Mouse (Mus musculus): ENCODE measurements around the gene Acbd3. TPM values are rescaled to one million over a fixed set of nuclear protein-coding genes. Genes with fewer than 3 reads are reported as not detected.
A peak's percentile ranks its signal among the peaks of the same experiment; 100 is the strongest.

The Acbd3 gene
- polyA plus RNA-seq (2016; fragmentation: Nextera tagmentation; extraction: Ambion mirVana), result 17.0 and 18.8 TPM in 2 replicates

DNA sequence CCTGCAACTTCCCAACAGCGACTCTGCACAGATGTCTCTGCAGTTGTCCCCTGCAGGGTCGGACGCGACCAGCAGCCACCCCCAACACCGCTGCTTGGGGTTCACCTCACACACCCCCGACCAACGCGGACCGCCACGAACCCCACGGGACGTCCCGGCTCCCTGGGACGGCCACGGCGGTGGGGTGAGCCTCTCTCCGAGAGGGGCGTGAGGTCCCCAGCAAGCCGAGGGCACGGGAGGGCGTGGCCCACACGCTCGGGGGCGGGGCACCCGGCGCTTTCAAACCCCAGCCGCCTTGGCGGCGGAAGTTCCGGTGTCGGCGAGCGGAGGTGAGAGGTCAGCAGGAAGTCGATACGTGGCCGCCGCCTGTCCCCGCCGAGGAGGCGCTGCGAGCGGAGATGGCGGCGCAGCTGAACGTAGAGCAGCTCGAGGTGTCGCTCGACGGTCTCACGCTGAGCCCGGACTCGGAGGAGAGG, at the start of gene Acbd3:
Gene Acbd3, plus strand, starts transcription at position 340 of the 476 bp plus-strand sequence.
- peak; percentile 95 for DNase-seq (ENCODE audit: low spot score)
- H3K36me3 ChIP-seq, result no peaks in the 10 kb centered on the region
- H3K4me3 ChIP-seq, result peak within 1 kb of the TSS; percentile 100
- under 1% methylated on average over 52 of the region's 52 CpGs for WGBS
- no peaks in the 10 kb centered on the region for H3K27me3 ChIP-seq (ENCODE audit: low read depth, poor library complexity, severe bottlenecking)
- H3K9me3 ChIP-seq (replicated peaks), result no peaks in the 10 kb centered on the region
- peak within 1 kb of the TSS; percentile 96 for H3K27ac ChIP-seq (replicated peaks)
- H3K4me1 ChIP-seq, result peaks cover 33% of the 10 kb centered on the region

DNA sequence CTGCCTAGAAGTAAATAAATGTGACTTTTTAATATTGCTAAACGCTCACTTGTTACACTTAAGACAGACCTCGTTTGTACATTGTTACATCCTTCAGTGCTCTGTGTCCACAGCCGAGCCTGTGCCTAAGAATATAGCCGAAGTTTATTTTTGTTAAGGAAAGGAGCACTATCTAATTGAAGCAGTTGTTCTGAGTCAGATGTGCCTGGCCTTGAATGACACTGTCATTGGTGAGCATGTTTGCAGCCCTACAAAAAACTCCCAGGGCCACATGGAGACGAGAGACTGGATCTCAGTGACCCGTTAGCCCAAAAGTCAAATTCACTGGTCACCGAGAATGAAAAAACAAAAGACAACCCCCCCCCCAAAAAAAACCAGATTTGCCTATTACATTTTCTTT, 34.6 kb upstream of the Acbd3 start:
- peaks cover 57% of the 10 kb centered on the region for H3K36me3 ChIP-seq
- WGBS, result 91% methylated on average over 7 of the region's 7 CpGs
- no peak for DNase-seq (ENCODE audit: low spot score)
- no peaks in the 10 kb centered on the region for H3K9me3 ChIP-seq (replicated peaks)
- H3K4me3 ChIP-seq, result no peak overlapping the region
- H3K4me1 ChIP-seq, result peaks cover 1% of the 10 kb centered on the region
- peaks cover 26% of the 10 kb centered on the region for H3K27me3 ChIP-seq (ENCODE audit: low read depth, poor library complexity, severe bottlenecking)
- no peak overlapping the region for H3K27ac ChIP-seq (replicated peaks)

- Histone ChIP-seq H3K36me3 (peaks cover 10% of the 10 kb centered on the region), H3K4me1 (peaks cover 12% of the 10 kb centered on the region), H3K9me3 (replicated peaks) (no peaks in the 10 kb centered on the region), H3K27me3 (ENCODE audit: low read depth, poor library complexity, severe bottlenecking) (peaks cover 67% of the 10 kb centered on the region), H3K27ac (replicated peaks) (peak within 1 kb of the TSS; percentile 53; the same call in 1 of the 2 replicates), H3K4me3 (peak within 1 kb of the TSS; percentile 58)
- DNase-seq (ENCODE audit: low spot score), result peak; percentile 47
- under 1% methylated on average over 79 of the region's 79 CpGs for WGBS
These were observed 29.1 kb upstream of the Acbd3 start, which contains the start of gene Mixl1 for GRCm38 (mm10) chr1:180696626-180697352. Gene Mixl1 (minus strand): TSS chr1:180697034.

- DNase-seq (ENCODE audit: low spot score), result no peak
- Histone ChIP-seq H3K36me3 (no peaks in the 10 kb centered on the region), H3K4me3 (no peak overlapping the region), H3K9me3 (replicated peaks) (no peaks in the 10 kb centered on the region), H3K27me3 (ENCODE audit: low read depth, poor library complexity, severe bottlenecking) (peaks cover 72% of the 10 kb centered on the region), H3K4me1 (peaks cover 12% of the 10 kb centered on the region), H3K27ac (replicated peaks) (no peak overlapping the region)
- WGBS, result 60% methylated on average over 5 of the region's 5 CpGs
These were observed 27.8 kb upstream of the Acbd3 start for GRCm38 (mm10) chr1:180698063-180698462.

GRCm38 (mm10) chr1:180703400-180703799, 22.4 kb upstream of the Acbd3 start:
- no peak for DNase-seq (ENCODE audit: low spot score)
- H3K27me3 ChIP-seq (ENCODE audit: low read depth, poor library complexity, severe bottlenecking), result peaks cover 30% of the 10 kb centered on the region
- no peak overlapping the region for H3K27ac ChIP-seq (replicated peaks)
- no peak overlapping the region for H3K4me3 ChIP-seq
- H3K4me1 ChIP-seq, result 0 out of 2 replicates have a peak, but pooled peaks cover 3% of the 10 kb centered on the region
- 57% methylated on average over 6 of the region's 6 CpGs for WGBS
- no peaks in the 10 kb centered on the region for H3K36me3 ChIP-seq
- H3K9me3 ChIP-seq (replicated peaks), result no peaks in the 10 kb centered on the region

GRCm38 (mm10) chr1:180707368-180707767, 18.5 kb upstream of the Acbd3 start:
- no peaks in the 10 kb centered on the region for H3K36me3 ChIP-seq
- WGBS, result 71% methylated on average over 3 of the region's 3 CpGs

DNA sequence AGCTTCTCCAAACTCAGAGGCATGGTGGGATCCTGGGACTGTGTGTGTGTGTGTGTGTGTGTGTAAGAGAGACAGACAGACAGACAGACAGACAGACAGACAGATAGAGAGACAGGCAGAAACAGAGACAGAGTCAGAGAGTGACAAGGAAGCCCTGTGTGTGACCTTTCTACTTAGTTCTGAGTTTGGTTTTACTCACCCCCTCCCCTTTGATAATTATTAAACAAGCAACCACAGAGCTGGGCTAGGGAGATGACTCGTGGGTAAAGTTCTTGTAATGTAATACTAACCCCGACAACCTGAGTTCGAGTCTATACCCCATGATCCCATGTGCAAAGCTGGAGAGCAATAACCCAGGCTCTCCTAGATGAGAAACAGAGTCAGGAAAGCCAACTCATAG, 18.0 kb upstream of the Acbd3 start:
- H3K36me3 ChIP-seq, result no peaks in the 10 kb centered on the region
- no peak overlapping the region for H3K4me3 ChIP-seq
- DNase-seq (ENCODE audit: low spot score), result no peak
- H3K27ac ChIP-seq (replicated peaks), result no peak overlapping the region
- H3K9me3 ChIP-seq (replicated peaks), result no peaks in the 10 kb centered on the region
- peaks cover 6% of the 10 kb centered on the region; the same call in 1 of the 2 replicates for H3K27me3 ChIP-seq (ENCODE audit: low read depth, poor library complexity, severe bottlenecking)
- 91% methylated on average over 3 of the region's 3 CpGs for WGBS
- H3K4me1 ChIP-seq, result 0 out of 2 replicates have a peak, but pooled peaks cover 3% of the 10 kb centered on the region

More at GRCm38 (mm10) chr1:180707368-180707767, 18.5 kb upstream of the Acbd3 start:
- Histone ChIP-seq H3K27me3 (ENCODE audit: low read depth, poor library complexity, severe bottlenecking) (peaks cover 10% of the 10 kb centered on the region; the same call in 1 of the 2 replicates), H3K4me3 (no peak overlapping the region), H3K9me3 (replicated peaks) (no peaks in the 10 kb centered on the region), H3K27ac (replicated peaks) (no peak overlapping the region), H3K4me1 (0 out of 2 replicates have a peak, but pooled peaks cover 3% of the 10 kb centered on the region)
- DNase-seq (ENCODE audit: low spot score), result no peak

DNA sequence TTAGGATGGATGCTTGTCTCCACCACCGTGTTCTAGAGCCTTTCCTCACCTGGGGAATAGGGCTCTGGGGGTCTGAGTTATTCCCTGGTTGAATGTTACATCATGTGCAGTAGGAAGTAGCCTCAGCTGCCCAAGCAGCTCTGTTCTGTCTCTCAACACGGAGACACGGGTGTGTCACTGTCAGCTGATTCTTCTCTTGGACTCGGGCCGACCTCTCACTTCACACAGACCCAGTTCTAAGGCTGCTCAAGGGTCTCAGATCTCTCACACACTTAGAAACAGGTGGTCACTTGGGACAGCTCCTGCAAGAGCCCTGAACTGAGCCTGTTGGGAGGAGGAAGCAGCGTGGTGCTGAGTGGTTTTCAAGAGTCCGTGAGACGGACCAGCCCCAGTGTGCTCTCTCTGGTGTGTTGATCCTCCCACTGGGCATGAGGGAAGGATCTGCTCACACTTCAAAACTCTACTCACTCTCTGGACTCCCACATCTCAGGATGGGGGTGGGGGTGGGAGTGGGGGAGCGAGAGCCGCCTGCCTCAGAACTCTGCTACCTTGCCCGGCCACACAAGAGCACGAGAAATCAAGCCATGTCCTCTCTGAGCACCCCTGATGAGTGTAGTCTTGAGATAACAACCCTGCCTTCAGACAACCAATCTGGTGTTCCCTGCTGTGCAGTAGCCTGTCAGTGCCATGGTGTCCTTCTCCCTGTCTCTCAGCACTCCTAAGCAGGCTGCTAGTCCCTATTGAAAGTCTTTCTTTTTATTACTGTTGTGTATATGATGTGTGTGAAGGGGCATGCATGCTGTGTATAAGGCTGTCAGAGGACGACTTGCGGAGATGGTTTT, 16.7 kb upstream of the Acbd3 start:
- Histone ChIP-seq H3K4me1 (0 out of 2 replicates have a peak, but pooled peaks cover 3% of the 10 kb centered on the region), H3K27ac (replicated peaks) (no peak overlapping the region), H3K36me3 (no peaks in the 10 kb centered on the region), H3K4me3 (no peak overlapping the region), H3K9me3 (replicated peaks) (no peaks in the 10 kb centered on the region), H3K27me3 (ENCODE audit: low read depth, poor library complexity, severe bottlenecking) (0 out of 2 replicates have a peak, but pooled peaks cover 3% of the 10 kb centered on the region)
- WGBS, result 76% methylated on average over 14 of the region's 14 CpGs
- DNase-seq (ENCODE audit: low spot score), result no peak

DNA sequence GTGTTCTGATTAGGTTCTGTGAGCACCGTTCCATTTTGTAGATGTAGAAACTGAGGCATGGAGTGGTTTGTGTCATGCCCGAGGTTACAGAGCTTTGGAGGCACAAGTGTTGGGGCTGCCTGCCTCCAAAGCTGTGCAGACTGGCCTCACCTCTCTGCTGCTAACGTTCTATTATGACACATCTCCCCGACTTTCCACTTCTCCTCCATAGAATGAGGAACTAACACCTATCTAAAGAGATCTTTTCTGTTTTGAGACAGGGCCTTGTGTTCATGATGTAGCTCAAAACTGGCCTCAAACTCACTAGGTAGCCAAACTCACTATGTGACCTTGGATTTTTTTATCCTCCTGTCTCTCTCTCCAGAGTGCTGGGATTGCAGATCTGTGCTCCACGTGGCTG, 7.1 kb upstream of the Acbd3 start:
- no peaks in the 10 kb centered on the region for H3K9me3 ChIP-seq (replicated peaks)
- no peak overlapping the region for H3K27ac ChIP-seq (replicated peaks)
- no peaks in the 10 kb centered on the region for H3K27me3 ChIP-seq (ENCODE audit: low read depth, poor library complexity, severe bottlenecking)
- WGBS, result 82% methylated on average over 5 of the region's 5 CpGs
- DNase-seq (ENCODE audit: low spot score), result no peak
- H3K4me1 ChIP-seq, result no peaks in the 10 kb centered on the region
- H3K36me3 ChIP-seq, result no peaks in the 10 kb centered on the region
- no peak overlapping the region for H3K4me3 ChIP-seq

GRCm38 (mm10) chr1:180719483-180719882, 6.4 kb upstream of the Acbd3 start:
- H3K27ac ChIP-seq (replicated peaks), result no peak overlapping the region
- H3K9me3 ChIP-seq (replicated peaks), result no peaks in the 10 kb centered on the region
- no peak for DNase-seq (ENCODE audit: low spot score)
- H3K27me3 ChIP-seq (ENCODE audit: low read depth, poor library complexity, severe bottlenecking), result no peaks in the 10 kb centered on the region
- H3K36me3 ChIP-seq, result no peaks in the 10 kb centered on the region
- no peak overlapping the region for H3K4me3 ChIP-seq
- no peaks in the 10 kb centered on the region for H3K4me1 ChIP-seq
- 91% methylated on average over 6 of the region's 6 CpGs for WGBS

DNA sequence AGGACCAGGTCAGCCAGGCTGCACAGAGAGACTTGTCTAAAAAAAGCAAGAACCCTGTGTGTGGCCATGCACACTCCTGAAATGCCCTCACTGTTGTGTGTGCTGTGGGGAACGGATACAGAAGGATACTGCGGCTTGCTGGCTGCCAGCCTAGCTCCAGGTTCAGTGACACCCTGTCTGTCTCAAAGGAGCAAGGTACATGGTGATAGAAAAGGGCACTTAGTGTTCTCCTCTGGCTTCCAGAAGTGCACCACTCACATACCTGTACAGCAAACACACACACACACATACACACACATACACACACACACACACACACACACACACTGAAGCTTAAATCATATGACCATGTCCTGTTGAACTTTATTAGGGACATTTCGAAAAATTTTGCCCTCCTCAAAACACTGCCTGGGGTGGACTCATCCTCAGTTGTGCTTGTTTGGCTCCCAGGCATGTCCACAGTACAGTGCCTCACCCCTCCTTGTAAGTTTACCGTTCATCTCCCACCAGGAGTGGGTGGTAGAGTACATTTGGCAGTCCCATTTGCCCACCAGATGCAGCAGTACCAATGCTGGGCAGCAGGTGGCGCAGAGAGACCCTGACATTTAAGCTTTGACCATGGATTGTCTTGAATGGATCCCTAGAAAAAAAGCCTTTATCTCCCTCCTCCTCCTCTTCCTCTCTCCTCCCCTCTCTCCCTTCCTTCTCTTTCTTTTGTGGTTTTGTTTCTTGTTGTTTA, 5.7 kb upstream of the Acbd3 start:
- Histone ChIP-seq H3K4me3 (no peak overlapping the region), H3K36me3 (no peaks in the 10 kb centered on the region), H3K27ac (replicated peaks) (no peak overlapping the region), H3K27me3 (ENCODE audit: low read depth, poor library complexity, severe bottlenecking) (no peaks in the 10 kb centered on the region), H3K4me1 (peaks cover 4% of the 10 kb centered on the region), H3K9me3 (replicated peaks) (no peaks in the 10 kb centered on the region)
- DNase-seq (ENCODE audit: low spot score), result peak; percentile 84
- 46% methylated on average over 5 of the region's 5 CpGs for WGBS

- no peaks in the 10 kb centered on the region for H3K9me3 ChIP-seq (replicated peaks)
- no peak overlapping the region for H3K27ac ChIP-seq (replicated peaks)
- H3K4me1 ChIP-seq, result peaks cover 24% of the 10 kb centered on the region
- H3K36me3 ChIP-seq, result no peaks in the 10 kb centered on the region
- H3K4me3 ChIP-seq, result no peak overlapping the region
- no peaks in the 10 kb centered on the region for H3K27me3 ChIP-seq (ENCODE audit: low read depth, poor library complexity, severe bottlenecking)
- WGBS, result 67% methylated on average over 1 of the region's 1 CpGs
- no peak for DNase-seq (ENCODE audit: low spot score)
These were observed 3.2 kb upstream of the Acbd3 start for GRCm38 (mm10) chr1:180722608-180723007.

Data from midbrain, embryonic 10.5 days (tissue).